Mouse (Mus musculus) adrenal gland, postnatal 36 days (tissue): ENCODE data around the gene Ccdc182. TPM values are rescaled to one million over a fixed set of nuclear protein-coding genes. Genes with fewer than 3 reads are reported as not detected.

Experiments
- DNase-seq, 2 experiments: peaks; one replicate each; pipeline ENCODE4 v3.0.0; 2021; ENCODE audit warnings: mixed read lengths in 1 of 2
- total RNA-seq, 2 experiments: library from RNA; stranded (reverse); gene quantifications; 2 replicates each; pipeline ENCODE4 v1.2.3; 2021

Ccdc182 gene
- total RNA-seq, 2 experiments from 2014 or later: not detected

- DNase-seq: no peak
Observed at GRCm38 (mm10) chr11:88281428-88282119, 12.3 kb upstream of the Ccdc182 start.

GRCm38 (mm10) chr11:88282516-88282915 lies 11.3 kb upstream of the Ccdc182 start:
- no peak for DNase-seq

- peak; percentile 27 to 66 for DNase-seq
Observed at GRCm38 (mm10) chr11:88286019-88286418, 7.8 kb upstream of the Ccdc182 start.

GRCm38 (mm10) chr11:88288400-88288799 lies 5.5 kb upstream of the Ccdc182 start:
- no peak for DNase-seq

GRCm38 (mm10) chr11:88288805-88289340 lies 5.0 kb upstream of the Ccdc182 start:
- no peak for DNase-seq

- DNase-seq: no peak
Observed at GRCm38 (mm10) chr11:88291245-88291644, 2.6 kb upstream of the Ccdc182 start.

- DNase-seq: peak in 1 of 2 experiments; percentile 47
Observed at GRCm38 (mm10) chr11:88291688-88292087, 2.2 kb upstream of the Ccdc182 start.

- no peak for DNase-seq
Observed at GRCm38 (mm10) chr11:88294394-88294710, 494 bp downstream of the Ccdc182 start.

- DNase-seq: no peak
Observed at GRCm38 (mm10) chr11:88295298-88295697, 1.4 kb downstream of the Ccdc182 start.

GRCm38 (mm10) chr11:88297526-88297925 lies 3.7 kb downstream of the Ccdc182 start:
- DNase-seq: no peak

GRCm38 (mm10) chr11:88299345-88299744 lies 5.5 kb downstream of the Ccdc182 start:
- DNase-seq: no peak

- peak; percentile 39 to 66 for DNase-seq
Observed at GRCm38 (mm10) chr11:88301619-88302018, 7.8 kb downstream of the Ccdc182 start.

GRCm38 (mm10) chr11:88305759-88306158 lies 11.9 kb downstream of the Ccdc182 start:
- DNase-seq: no peak

- no peak for DNase-seq
Observed at GRCm38 (mm10) chr11:88307616-88308543, 14.0 kb downstream of the Ccdc182 start.

GRCm38 (mm10) chr11:88309059-88309700 lies 15.3 kb downstream of the Ccdc182 start:
- no peak for DNase-seq

GRCm38 (mm10) chr11:88310773-88311172 lies 16.9 kb downstream of the Ccdc182 start:
- DNase-seq: no peak

- DNase-seq: no peak
Observed at GRCm38 (mm10) chr11:88311606-88312005, 17.7 kb downstream of the Ccdc182 start.

- peak; percentile 53 to 70 for DNase-seq
Observed at GRCm38 (mm10) chr11:88313512-88313911, 19.7 kb downstream of the Ccdc182 start.

GRCm38 (mm10) chr11:88314471-88314870 lies 20.6 kb downstream of the Ccdc182 start:
- DNase-seq: peak; percentile 37 to 43

GRCm38 (mm10) chr11:88315393-88315792 lies 21.5 kb downstream of the Ccdc182 start:
- no peak for DNase-seq

- DNase-seq: peak; percentile 37 to 40
Observed at GRCm38 (mm10) chr11:88318850-88319249, 25.0 kb downstream of the Ccdc182 start.

GRCm38 (mm10) chr11:88327016-88327415 lies 33.2 kb downstream of the Ccdc182 start:
- no peak for DNase-seq
